Mouse (Mus musculus) liver, adult 2 months (tissue): ENCODE results near the gene Nme7. TPM values are rescaled to one million over a fixed set of nuclear protein-coding genes. Genes with fewer than 3 reads are reported as not detected.

ENCODE experiments used
- DNase-seq: peaks from one replicate; pipeline ENCODE4 v3.0.0-alpha.2; 2011; ENCODE audit warnings: low read depth, low spot score; ENCODE audit errors: extremely low read depth
- H3K27ac ChIP-seq: fragments of 200-500 bp; replicated peaks from 2 replicates; pipeline ENCODE4 v1.5.1; 2012; ENCODE audit warnings: low read depth, mild to moderate bottlenecking, control low read depth, inconsistent platforms, low read length; ENCODE audit not compliant: insufficient read depth
- H3K27me3 ChIP-seq: fragments of 200-500 bp; 2 replicates; pipeline ENCODE4 v1.6.1; 2012; ENCODE audit warnings: mild to moderate bottlenecking, moderate library complexity, low read length, inconsistent platforms; ENCODE audit not compliant: control insufficient read depth, insufficient read depth
- H3K36me3 ChIP-seq: fragments of 200-500 bp; 2 replicates; pipeline ENCODE4 v1.6.1; 2012; ENCODE audit warnings: low read length, inconsistent platforms; ENCODE audit not compliant: control insufficient read depth, insufficient read depth
- H3K4me1 ChIP-seq: fragments of 200-500 bp; 2 replicates; pipeline ENCODE4 v1.6.1; 2011; ENCODE audit warnings: low read length; ENCODE audit not compliant: control insufficient read depth, insufficient read depth
- H3K4me3 ChIP-seq: fragments of 200-500 bp; 2 replicates; pipeline ENCODE4 v1.5.1; 2011; ENCODE audit warnings: low read depth, mild to moderate bottlenecking, control low read depth, low read length, moderate library complexity; ENCODE audit not compliant: insufficient read depth
- H3K79me2 ChIP-seq: fragments of 200-500 bp; 2 replicates; pipeline ENCODE4 v1.6.1; 2012; ENCODE audit warnings: inconsistent platforms, mild to moderate bottlenecking, low read length, moderate library complexity; ENCODE audit not compliant: control insufficient read depth, insufficient read depth
- H3K9ac ChIP-seq: fragments of 200-500 bp; 2 replicates; pipeline ENCODE4 v1.6.1; 2012; ENCODE audit warnings: low read depth, mild to moderate bottlenecking, control low read depth, inconsistent platforms, low read length
- CTCF ChIP-seq: fragments of 200-500 bp; IDR thresholded peaks from 2 replicates; pipeline ENCODE4 v1.5.1; 2011; ENCODE audit warnings: low read depth, low read length, control low read depth
- POLR2A ChIP-seq: fragments of 200-500 bp; IDR thresholded peaks from 2 replicates; pipeline ENCODE4 v1.6.1; 2011; ENCODE audit warnings: low read length, control low read depth; ENCODE audit not compliant: insufficient read depth; ENCODE audit errors: extremely low read depth
- WGBS: fragments of 180-500 bp; shearing (Covaris S2); methylation state at CpG from one replicate; pipeline ENCODE4 v1.1.7; 2018; 5-methylcytosine and 5-hydroxymethylcytosine counted together
- polyA plus RNA-seq: library from polyadenylated mRNA; depleted of rRNA; stranded (reverse); fragments of >200 nt; gene quantifications from 2 replicates; pipeline ENCODE4 v1.2.3, GENCODE M21; 2012; rRNA removed
- total RNA-seq: library from RNA; depleted of rRNA; stranded (reverse); fragments of >200 nt; gene quantifications from 2 replicates; pipeline ENCODE4 v1.2.3, GENCODE M21; 2014; rRNA removed

Gene Nme7
- total and polyA plus RNA-seq, 2 experiments = 3.4 to 17.1 TPM

GRCm38 (mm10) chr1:164480755-164481644, 177.1 kb downstream of the Nme7 start:
- no peaks in the 10 kb centered on the region for H3K4me1 ChIP-seq
- no peak overlapping the region for H3K9ac ChIP-seq
- H3K27me3 ChIP-seq = no peaks in the 10 kb centered on the region
- H3K4me3 ChIP-seq = no peak overlapping the region
- 89% methylated on average over 5 of the region's 5 CpGs for WGBS
- no peak for TF ChIP-seq CTCF
- TF ChIP-seq POLR2A = no peak
- DNase-seq = no peak
- H3K79me2 ChIP-seq = no peaks in the 10 kb centered on the region
- H3K27ac ChIP-seq = no peak overlapping the region
- no peaks in the 10 kb centered on the region for H3K36me3 ChIP-seq

GRCm38 (mm10) chr1:164481645-164482354, 177.9 kb downstream of the Nme7 start:
- Histone ChIP-seq H3K27ac (no peak overlapping the region), H3K79me2 (no peaks in the 10 kb centered on the region), H3K4me3 (no peak overlapping the region), H3K27me3 (no peaks in the 10 kb centered on the region), H3K4me1 (no peaks in the 10 kb centered on the region), H3K9ac (no peak overlapping the region), H3K36me3 (no peaks in the 10 kb centered on the region)
- TF ChIP-seq POLR2A (no peak), CTCF (no peak)
- 47% methylated on average over 9 of the region's 9 CpGs for WGBS
- DNase-seq = peak; percentile 46

DNA sequence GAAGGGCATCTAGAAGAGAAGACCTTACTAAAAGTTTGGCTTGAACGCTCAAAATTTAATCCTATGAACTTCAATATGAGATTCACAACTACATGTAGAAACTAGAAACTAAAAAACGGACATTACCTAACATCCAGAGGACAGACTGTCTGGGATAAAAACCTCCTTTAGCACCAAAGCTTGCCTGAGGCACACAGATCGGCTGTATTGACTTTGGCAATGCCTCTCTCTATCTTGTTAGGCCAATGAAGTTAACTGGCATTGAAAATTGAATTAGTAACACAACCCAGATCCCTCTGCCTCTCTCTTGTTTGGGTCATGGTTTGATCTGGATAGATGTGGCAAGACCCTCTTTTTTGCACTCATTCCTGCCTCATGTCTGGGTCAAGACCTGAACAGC, 178.9 kb downstream of the Nme7 start:
- Histone ChIP-seq H3K9ac (no peak overlapping the region), H3K4me3 (no peak overlapping the region), H3K27me3 (no peaks in the 10 kb centered on the region), H3K36me3 (no peaks in the 10 kb centered on the region), H3K79me2 (no peaks in the 10 kb centered on the region), H3K4me1 (no peaks in the 10 kb centered on the region), H3K27ac (no peak overlapping the region)
- 35% methylated on average over 3 of the region's 3 CpGs for WGBS
- DNase-seq = peak; percentile 64
- TF ChIP-seq CTCF (no peak), POLR2A (no peak)

- no peaks in the 10 kb centered on the region for H3K4me1 ChIP-seq
- H3K27me3 ChIP-seq = no peaks in the 10 kb centered on the region
- H3K79me2 ChIP-seq = no peaks in the 10 kb centered on the region
- H3K4me3 ChIP-seq = no peak overlapping the region
- H3K27ac ChIP-seq = no peak overlapping the region
- no peak for TF ChIP-seq POLR2A
- no peak for TF ChIP-seq CTCF
- H3K36me3 ChIP-seq = no peaks in the 10 kb centered on the region
- no peak for DNase-seq
- no peak overlapping the region for H3K9ac ChIP-seq
Measured at GRCm38 (mm10) chr1:164483728-164484127, 179.8 kb downstream of the Nme7 start.

Other genes starting within 250 kb of the Nme7 start
- gene Sell, start 242.1 kb upstream of the Nme7 start, total RNA-seq = 1.0 and 1.1 TPM in 2 replicates
- gene Sell, start 242.1 kb upstream of the Nme7 start, polyA plus RNA-seq = 0.36 and 0.78 TPM in 2 replicates
- gene Selp, start 188.9 kb upstream of the Nme7 start, total RNA-seq = 0.65 and 1.1 TPM in 2 replicates
- 0.40 and 1.1 TPM in 2 replicates for gene Selp, start 188.9 kb upstream of the Nme7 start, polyA plus RNA-seq
- 157 and 197 TPM in 2 replicates for gene F5, start 152.3 kb upstream of the Nme7 start, total RNA-seq
- gene F5, start 152.3 kb upstream of the Nme7 start, polyA plus RNA-seq = 77.7 and 79.8 TPM in 2 replicates
- gene Slc19a2, start 55.1 kb upstream of the Nme7 start, total RNA-seq = 96.1 and 121 TPM in 2 replicates
- gene Slc19a2, start 55.1 kb upstream of the Nme7 start, polyA plus RNA-seq = 84.5 and 86.9 TPM in 2 replicates
- gene Ccdc181, start 28.5 kb upstream of the Nme7 start, total RNA-seq = 2.5 and 3.9 TPM in 2 replicates
- 0.91 and 1.1 TPM in 2 replicates for gene Ccdc181, start 28.5 kb upstream of the Nme7 start, polyA plus RNA-seq
- gene Blzf1, start 3.4 kb downstream of the Nme7 start, total RNA-seq = 6.8 and 7.6 TPM in 2 replicates
- gene Blzf1, start 3.4 kb downstream of the Nme7 start, polyA plus RNA-seq = 1.9 and 2.0 TPM in 2 replicates
- gene Atp1b1, start 154.2 kb downstream of the Nme7 start, total RNA-seq = 30.5 and 39.1 TPM in 2 replicates
- gene Atp1b1, start 154.2 kb downstream of the Nme7 start, polyA plus RNA-seq = 22.4 and 26.0 TPM in 2 replicates